Mouse (Mus musculus) intestine, embryonic 14.5 days (tissue): ENCODE results near the gene BC035947. TPM values are rescaled to one million over a fixed set of nuclear protein-coding genes. Genes with fewer than 3 reads are reported as not detected.

ENCODE experiments used
- ATAC-seq: fragments of 200-750 bp; cut with Nextera tagmentation; replicated peaks from 2 replicates; pipeline ENCODE4 v1.8.0; 2017; ENCODE audit warnings: low read depth, moderate number of reproducible peaks, moderate TSS enrichment, moderate library complexity; ENCODE audit not compliant: low FRiP score, low TSS enrichment
- DNase-seq: peaks from one replicate; pipeline ENCODE4 v3.0.0-alpha.2; 2018; ENCODE audit warnings: low spot score
- H3K27ac ChIP-seq: fragments of 300-500 bp; sonication (generic); 2 replicates; pipeline ENCODE4 v1.5.1; 2014; ENCODE audit warnings: low read depth, mild to moderate bottlenecking, control low read depth
- H3K27me3 ChIP-seq: fragments of 300-500 bp; sonication (generic); replicated peaks from 2 replicates; pipeline ENCODE4 v1.6.1; 2014; ENCODE audit warnings: low read length, control low read depth; ENCODE audit not compliant: control insufficient read depth, insufficient read depth
- H3K36me3 ChIP-seq: fragments of 300-500 bp; sonication (generic); 2 replicates; pipeline ENCODE4 v1.6.1; 2014; ENCODE audit warnings: low read length, control low read depth; ENCODE audit not compliant: control insufficient read depth, insufficient read depth
- H3K4me1 ChIP-seq: fragments of 300-500 bp; sonication (generic); replicated peaks from 2 replicates; pipeline ENCODE4 v1.6.1; 2014; ENCODE audit warnings: low read length, control low read depth, mixed read lengths; ENCODE audit not compliant: control insufficient read depth, insufficient read depth
- H3K4me2 ChIP-seq: fragments of 300-500 bp; sonication (generic); 2 replicates; pipeline ENCODE4 v1.6.1; 2014; ENCODE audit warnings: low read length
- H3K4me3 ChIP-seq: fragments of 300-500 bp; sonication (generic); 2 replicates; pipeline ENCODE4 v1.5.1; 2014; ENCODE audit warnings: low read depth, low read length, control low read depth, mixed read lengths
- H3K9ac ChIP-seq: fragments of 300-500 bp; sonication (generic); 2 replicates; pipeline ENCODE4 v1.6.1; 2014; ENCODE audit warnings: mild to moderate bottlenecking, low read length
- H3K9me3 ChIP-seq: fragments of 300-500 bp; sonication (generic); 2 replicates; pipeline ENCODE4 v1.6.1; 2016; ENCODE audit warnings: low read length, control low read depth; ENCODE audit not compliant: control insufficient read depth
- WGBS: fragments of 180-500 bp; shearing (Covaris S2); extraction: QIAGEN DNeasy Blood & Tissue Kit; methylation state at CpG from one replicate; pipeline ENCODE4 v1.1.7; 2014; 5-methylcytosine and 5-hydroxymethylcytosine counted together
- polyA plus RNA-seq: library from polyadenylated mRNA; unstranded; fragments of >200 nt; fragmentation: Nextera tagmentation; extraction: Ambion mirVana; gene quantifications from 2 replicates; pipeline ENCODE4 v1.2.1, GENCODE M21; 2014

BC035947 gene
- polyA plus RNA-seq, 1 experiment from 2014 or later = 0.16 TPM

DNA sequence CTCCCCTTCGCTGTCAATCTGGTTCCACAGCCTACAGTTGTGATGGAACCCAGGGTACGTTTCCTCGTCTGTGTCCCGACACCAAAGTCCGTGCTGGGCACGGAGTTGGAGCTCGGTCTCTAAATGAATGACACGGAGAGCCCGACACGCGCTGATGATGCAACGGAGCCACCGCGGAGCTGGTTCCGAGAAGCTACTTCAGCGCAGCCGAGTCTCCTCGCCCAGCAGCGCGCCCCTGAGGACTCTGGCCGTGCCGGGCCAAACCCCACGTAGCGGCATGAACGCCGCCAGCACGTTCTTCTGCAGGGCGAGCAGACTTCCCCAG lies 23.6 kb downstream of the BC035947 start:
- no peak; the same call in none of the 2 replicates for ATAC-seq
- peak overlapping the region; percentile 89 for H3K4me3 ChIP-seq
- no peaks in the 10 kb centered on the region for H3K27me3 ChIP-seq
- H3K4me1 ChIP-seq = peaks cover 6% of the 10 kb centered on the region
- peak overlapping the region; percentile 79 for H3K27ac ChIP-seq
- no peaks in the 10 kb centered on the region for H3K36me3 ChIP-seq
- H3K4me2 ChIP-seq = peak overlapping the region; percentile 83
- peak overlapping the region; percentile 82 for H3K9ac ChIP-seq
- H3K9me3 ChIP-seq = no peaks in the 10 kb centered on the region
- under 1% methylated on average over 28 of the region's 28 CpGs for WGBS
- DNase-seq = no peak

DNA sequence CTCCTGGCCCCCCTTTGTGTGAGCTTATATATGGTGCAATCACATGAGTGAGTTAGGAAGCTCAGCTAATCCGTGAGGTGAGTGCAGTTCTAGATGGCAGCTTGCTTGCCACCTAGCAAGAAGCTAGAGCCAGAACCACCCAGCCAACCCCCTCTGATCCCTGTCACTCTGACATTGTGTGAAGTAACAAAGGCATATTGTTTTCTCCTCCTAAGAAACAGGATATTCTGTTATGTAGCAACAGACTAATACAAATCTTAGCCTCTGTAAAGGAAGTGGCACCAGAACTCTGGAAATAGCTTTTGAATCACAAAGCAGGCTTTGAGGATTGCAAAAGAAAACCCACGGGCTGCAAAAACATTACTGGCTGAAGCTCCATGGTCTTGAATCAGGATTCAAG lies 27.6 kb downstream of the BC035947 start:
- WGBS = 57% methylated on average over 2 of the region's 2 CpGs
- Histone ChIP-seq H3K36me3 (peaks cover 24% of the 10 kb centered on the region), H3K4me1 (peaks cover 6% of the 10 kb centered on the region), H3K4me2 (no peak overlapping the region), H3K27me3 (no peaks in the 10 kb centered on the region), H3K4me3 (no peak overlapping the region), H3K27ac (peak overlapping the region; percentile 54; the same call in 1 of the 2 replicates), H3K9me3 (no peaks in the 10 kb centered on the region), H3K9ac (no peak overlapping the region)
- DNase-seq (no peak), ATAC-seq (no peak)

DNA sequence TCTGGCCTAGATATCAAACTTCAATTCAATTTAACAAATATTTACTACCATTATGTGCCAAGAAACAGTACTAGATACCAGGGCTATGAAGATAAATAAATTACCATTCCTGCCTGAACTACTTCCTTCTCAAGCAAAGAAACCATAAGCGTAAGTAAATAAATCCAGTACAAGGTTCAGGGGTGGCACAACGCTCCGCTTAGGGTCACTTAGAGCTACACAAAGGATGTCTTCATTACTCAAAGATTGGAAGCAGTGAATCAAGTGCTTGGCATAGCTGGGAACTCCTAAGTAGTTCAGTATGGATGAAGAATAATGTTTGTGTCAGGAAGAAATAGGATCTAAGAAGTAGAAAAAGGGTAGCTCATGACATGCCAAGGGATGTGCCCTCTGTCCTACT lies 28.5 kb downstream of the BC035947 start:
- 69% methylated on average over 3 of the region's 3 CpGs for WGBS
- peaks cover 6% of the 10 kb centered on the region for H3K4me1 ChIP-seq
- H3K4me2 ChIP-seq = no peak overlapping the region
- DNase-seq (no peak), ATAC-seq (peak; percentile 82)
- H3K36me3 ChIP-seq = peaks cover 30% of the 10 kb centered on the region
- H3K27me3 ChIP-seq = no peaks in the 10 kb centered on the region
- H3K9me3 ChIP-seq = no peaks in the 10 kb centered on the region
- H3K4me3 ChIP-seq = no peak overlapping the region
- no peak overlapping the region for H3K9ac ChIP-seq
- peak overlapping the region; percentile 54 for H3K27ac ChIP-seq

GRCm38 (mm10) chr1:78472441-78472840 lies 39.5 kb downstream of the BC035947 start:
- ATAC-seq (no peak), DNase-seq (no peak)
- Histone ChIP-seq H3K4me2 (no peak overlapping the region), H3K9me3 (no peaks in the 10 kb centered on the region), H3K4me1 (no peaks in the 10 kb centered on the region), H3K27me3 (no peaks in the 10 kb centered on the region), H3K4me3 (no peak overlapping the region), H3K9ac (no peak overlapping the region), H3K36me3 (peaks cover 86% of the 10 kb centered on the region), H3K27ac (no peak overlapping the region)
- 90% methylated on average over 5 of the region's 5 CpGs for WGBS

DNA sequence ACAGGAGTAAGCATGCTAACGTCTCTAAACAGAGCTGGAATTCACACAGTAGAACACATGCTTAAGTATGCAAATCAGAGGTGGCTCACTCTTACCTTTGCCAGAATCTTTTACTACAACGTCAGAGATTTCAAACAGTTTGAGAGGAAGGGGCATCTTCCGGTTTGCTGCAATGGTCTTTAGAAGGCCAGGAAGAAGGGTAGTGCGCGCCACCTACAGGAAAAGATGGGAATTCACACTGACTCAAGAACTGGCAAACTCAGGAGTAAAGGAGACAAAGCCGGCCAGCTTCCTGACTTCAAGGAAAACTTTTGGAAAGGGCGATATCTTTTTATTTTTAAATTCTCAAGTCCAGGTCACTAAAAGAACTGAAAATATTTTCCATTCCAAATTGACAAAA lies 57.3 kb downstream of the BC035947 start:
- Histone ChIP-seq H3K27me3 (no peaks in the 10 kb centered on the region), H3K27ac (no peak overlapping the region), H3K4me1 (no peaks in the 10 kb centered on the region), H3K9ac (no peak overlapping the region), H3K36me3 (peaks cover 89% of the 10 kb centered on the region), H3K4me2 (no peak overlapping the region), H3K9me3 (no peaks in the 10 kb centered on the region), H3K4me3 (no peak overlapping the region)
- DNase-seq (no peak), ATAC-seq (no peak)
- 35% methylated on average over 7 of the region's 7 CpGs for WGBS

- Histone ChIP-seq H3K27ac (no peak overlapping the region), H3K4me2 (no peak overlapping the region), H3K36me3 (peaks cover 83% of the 10 kb centered on the region), H3K4me1 (no peaks in the 10 kb centered on the region), H3K4me3 (no peak overlapping the region), H3K9ac (no peak overlapping the region), H3K27me3 (no peaks in the 10 kb centered on the region), H3K9me3 (no peaks in the 10 kb centered on the region)
- ATAC-seq (no peak), DNase-seq (no peak)
- 93% methylated on average over 8 of the region's 8 CpGs for WGBS
Measured at GRCm38 (mm10) chr1:78453886-78454285, 58.1 kb downstream of the BC035947 start.

DNA sequence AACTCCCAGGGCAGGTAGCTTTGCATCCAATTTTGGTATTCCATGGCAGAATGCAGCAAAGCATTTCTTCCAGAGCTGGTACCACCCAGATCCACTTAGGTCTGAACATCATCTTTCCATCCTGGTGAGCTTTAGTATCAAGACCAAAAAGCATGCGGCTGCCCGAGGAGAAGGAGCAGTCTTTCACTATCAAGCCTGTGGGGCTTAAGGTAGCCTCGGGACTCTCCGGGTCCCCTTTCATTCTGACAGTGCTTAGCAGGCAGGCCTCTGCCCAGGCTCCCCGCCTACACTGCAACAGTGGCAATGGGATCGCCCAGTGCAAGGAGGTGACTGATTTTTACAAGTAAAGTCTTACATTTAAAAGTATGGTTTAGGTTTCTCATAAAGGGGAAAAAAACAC lies 59.4 kb downstream of the BC035947 start:
- H3K27ac ChIP-seq = no peak overlapping the region
- no peak overlapping the region for H3K4me3 ChIP-seq
- no peaks in the 10 kb centered on the region for H3K4me1 ChIP-seq
- DNase-seq (no peak), ATAC-seq (no peak)
- H3K36me3 ChIP-seq = peaks cover 82% of the 10 kb centered on the region
- H3K9me3 ChIP-seq = no peaks in the 10 kb centered on the region
- no peak overlapping the region for H3K4me2 ChIP-seq
- no peaks in the 10 kb centered on the region for H3K27me3 ChIP-seq
- WGBS = 90% methylated on average over 6 of the region's 6 CpGs
- H3K9ac ChIP-seq = no peak overlapping the region

GRCm38 (mm10) chr1:78451070-78451854 lies 60.7 kb downstream of the BC035947 start:
- no peak for DNase-seq
- no peaks in the 10 kb centered on the region for H3K27me3 ChIP-seq
- no peaks in the 10 kb centered on the region for H3K9me3 ChIP-seq
- no peaks in the 10 kb centered on the region for H3K4me1 ChIP-seq
- peaks cover 75% of the 10 kb centered on the region for H3K36me3 ChIP-seq
- H3K9ac ChIP-seq = no peak overlapping the region
- 72% methylated on average over 12 of the region's 12 CpGs for WGBS
- no peak overlapping the region for H3K4me3 ChIP-seq
- no peak overlapping the region for H3K27ac ChIP-seq
- no peak overlapping the region for H3K4me2 ChIP-seq
- no peak for ATAC-seq

DNA sequence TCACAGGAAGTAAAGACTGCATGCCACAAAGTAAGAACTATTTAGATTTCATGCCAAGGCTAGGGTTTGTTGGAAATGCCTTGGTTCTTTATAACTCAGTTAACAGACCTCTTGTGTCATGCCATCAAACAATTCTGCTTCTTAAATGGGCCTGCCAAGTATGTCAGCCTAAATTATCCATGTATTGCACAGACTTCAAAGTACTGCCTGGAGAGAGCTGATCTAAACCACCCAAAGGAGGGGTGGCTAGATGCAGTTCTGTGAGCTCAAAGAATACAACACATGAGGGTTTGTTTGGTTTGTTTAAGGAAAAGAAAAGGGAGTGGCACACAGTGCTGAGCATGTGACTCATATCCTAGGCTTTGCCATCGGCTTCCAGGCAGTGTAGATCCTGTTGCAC lies 63.9 kb downstream of the BC035947 start:
- H3K4me3 ChIP-seq = no peak overlapping the region
- H3K4me1 ChIP-seq = no peaks in the 10 kb centered on the region
- ATAC-seq = no peak
- peaks cover 80% of the 10 kb centered on the region for H3K36me3 ChIP-seq
- H3K27ac ChIP-seq = no peak overlapping the region
- H3K9me3 ChIP-seq = no peaks in the 10 kb centered on the region
- H3K27me3 ChIP-seq = no peaks in the 10 kb centered on the region
- DNase-seq = no peak
- no peak overlapping the region for H3K4me2 ChIP-seq
- WGBS = 60% methylated on average over 1 of the region's 1 CpGs
- no peak overlapping the region for H3K9ac ChIP-seq
